Mouse (Mus musculus) cortical plate, adult 2 months (tissue): ENCODE measurements at regions not wholly inside any gene's neighbourhood (a gene's known extent, or its start where the extent isn't known, plus 50 kb on each side); places are given as distances from the start of the nearest gene placed in this dataset.

Source experiments
- CTCF ChIP-seq: fragments of 200-500 bp; IDR thresholded peaks from 2 replicates; pipeline ENCODE4 v1.5.1; 2011; ENCODE audit warnings: mild to moderate bottlenecking, control low read depth, low read length; ENCODE audit not compliant: insufficient read depth; ENCODE audit errors: extremely low read depth
- POLR2A ChIP-seq: fragments of 200-500 bp; IDR thresholded peaks from 2 replicates; pipeline ENCODE4 v1.6.1; 2011; ENCODE audit warnings: mild to moderate bottlenecking, low read length, control low read depth; ENCODE audit not compliant: insufficient read depth; ENCODE audit errors: extremely low read depth

DNA sequence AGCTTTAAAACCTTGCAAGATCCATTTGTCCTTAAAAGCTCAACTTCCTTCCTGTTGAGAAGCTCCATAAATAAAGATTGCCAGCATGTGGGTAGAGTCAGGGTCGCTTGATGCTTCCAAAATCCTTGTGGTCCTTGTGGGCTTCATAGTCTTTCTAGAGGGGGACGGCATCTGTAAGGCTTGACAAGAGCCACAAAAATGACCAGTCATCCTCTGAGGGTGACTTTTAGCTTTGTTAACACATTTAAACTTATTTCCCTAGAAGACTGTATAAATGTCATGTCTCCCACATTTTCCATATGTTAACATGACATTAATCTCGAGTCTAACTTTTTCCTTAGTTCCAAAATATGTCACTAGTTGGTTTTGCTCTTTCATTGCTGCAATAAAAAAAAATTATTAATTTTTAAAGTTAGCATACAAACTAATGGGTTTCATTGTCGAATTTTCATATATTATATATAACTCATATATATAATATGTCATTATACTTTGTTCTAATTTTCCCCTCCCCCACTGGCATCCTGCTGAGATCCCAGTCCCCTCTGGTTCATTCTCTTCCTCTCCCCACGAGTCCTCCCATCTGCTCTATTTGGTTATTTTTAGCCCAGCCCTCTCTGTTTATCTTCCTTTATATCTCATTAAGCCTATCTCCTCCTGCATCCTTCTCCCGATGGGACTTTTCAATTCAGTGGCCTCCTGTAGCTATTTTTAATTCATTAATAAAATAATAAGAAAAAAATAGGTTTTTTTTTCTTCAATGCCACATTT is 199.3 kb upstream of the Cited2 start:
- no peak for TF ChIP-seq CTCF
- no peak for TF ChIP-seq POLR2A
